Mouse (Mus musculus) spleen, adult 2 months (tissue): ENCODE results near the gene Ihh.

Experiments
- CTCF ChIP-seq: fragments of 200-500 bp; IDR thresholded peaks from 2 replicates; pipeline ENCODE4 v1.5.1; 2011; ENCODE audit warnings: mild to moderate bottlenecking, inconsistent platforms; ENCODE audit not compliant: insufficient read depth, insufficient read length, insufficient replicate concordance; ENCODE audit errors: extremely low read depth
- POLR2A ChIP-seq: fragments of 200-500 bp; IDR thresholded peaks from 2 replicates; pipeline ENCODE4 v1.6.1; 2011; ENCODE audit warnings: low read depth, low read length, inconsistent platforms

DNA sequence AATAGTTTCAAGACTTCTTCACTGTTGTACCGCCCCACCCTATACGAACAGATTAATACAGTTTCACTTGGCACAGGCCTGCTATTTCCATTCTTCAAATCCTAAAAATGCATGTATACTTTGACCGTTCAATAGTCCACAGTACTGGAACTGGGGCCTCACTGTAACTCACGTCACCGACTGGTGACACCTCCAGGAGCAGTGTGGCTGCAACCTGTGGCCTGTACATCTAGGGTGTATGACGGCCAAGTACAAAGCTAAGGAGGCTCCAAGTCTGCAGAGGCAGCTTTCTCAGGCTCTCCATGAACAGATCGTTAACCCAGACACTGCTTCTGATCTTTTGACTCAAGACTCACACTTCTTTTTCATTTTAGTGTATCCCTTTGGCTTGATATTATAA is 10.2 kb upstream of the Ihh start:
- TF ChIP-seq CTCF: no peak
- TF ChIP-seq POLR2A: no peak
